Mouse (Mus musculus) mouse embryonic stem cell (cell line): ENCODE measurements at regions not wholly inside any gene's neighbourhood (a gene's known extent, or its start where the extent isn't known, plus 50 kb on each side); places are given as distances from the start of the nearest gene placed in this dataset.

Experiments used
- in situ Hi-C, 2 experiments: fragments of 300-500 bp; cut with MboI; formaldehyde crosslinking; loops; 1 replicate in 1 of 2; 3 replicates in 1 of 2; pipeline ENCODE4 v1.14.3; 2019 to 2020; ENCODE audit warnings: low sequenced_read_pairs in 2 of 2, low pct_unique_long_range_greater_than_20kb in 1 of 2, mixed read lengths in 1 of 2; ENCODE audit not compliant: unreplicated experiment in 1 of 2

DNA sequence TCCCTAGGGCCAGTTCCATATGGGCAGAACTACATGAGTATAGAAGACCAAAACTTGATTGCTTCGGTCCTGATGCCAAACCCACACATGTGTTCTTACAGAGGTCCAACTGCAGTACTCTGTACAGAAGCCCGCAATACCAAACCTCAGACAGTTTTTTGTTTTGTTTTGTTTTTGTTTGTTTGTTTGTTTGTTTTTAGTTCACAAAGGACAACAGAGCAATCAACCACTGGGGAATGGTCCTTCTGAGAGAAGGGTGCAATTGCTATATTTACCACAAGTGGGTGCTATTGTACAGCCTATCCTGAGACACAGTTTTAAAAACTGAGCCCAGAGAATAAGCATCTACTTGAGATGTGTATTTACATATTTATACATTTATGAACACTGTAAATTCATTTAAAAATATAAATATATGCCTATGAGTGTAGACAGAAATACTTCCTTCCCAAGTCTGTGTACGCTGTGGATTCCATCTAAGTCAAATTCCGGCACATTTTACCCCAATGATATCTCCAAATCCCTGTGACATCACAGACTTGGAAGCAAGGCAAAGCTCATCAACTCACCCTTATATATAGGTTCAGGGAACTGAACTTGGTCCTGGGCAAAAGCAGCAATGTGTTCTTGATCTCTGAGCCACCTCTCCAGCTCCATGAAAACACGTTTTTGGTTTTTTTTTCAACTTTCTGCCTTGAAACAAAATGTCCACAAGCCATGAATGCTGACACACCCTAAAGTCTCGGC, 101.3 kb upstream of the A26c2 start:
- in situ Hi-C loops, result loop anchor here (10.0 to 25.0 kb wide), 2 partner anchors 388 to 390 kb away; no protein-coding TSS in a partner anchor

DNA sequence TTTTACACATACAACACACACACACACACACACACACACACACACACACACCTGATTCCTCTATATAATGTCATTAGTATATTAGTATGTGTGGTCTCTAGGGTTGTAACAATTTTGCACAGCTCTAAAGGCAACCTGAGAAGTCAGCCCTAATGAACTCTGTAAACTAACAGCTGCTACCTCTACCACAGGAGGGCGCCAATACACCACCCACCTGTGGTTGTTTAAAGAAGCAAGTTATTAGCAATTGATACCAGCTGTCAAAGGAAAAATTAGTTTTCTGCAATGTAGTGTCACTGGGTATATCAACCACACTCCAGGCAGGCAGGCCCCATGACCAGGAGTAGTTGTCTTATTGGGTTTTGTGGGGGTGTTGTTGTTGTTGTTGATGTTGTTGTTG, 98.8 kb upstream of the A26c2 start:
- in situ Hi-C loops, result loop anchor here (10.0 to 25.0 kb wide), 2 partner anchors 390 to 393 kb away; no protein-coding TSS in a partner anchor

DNA sequence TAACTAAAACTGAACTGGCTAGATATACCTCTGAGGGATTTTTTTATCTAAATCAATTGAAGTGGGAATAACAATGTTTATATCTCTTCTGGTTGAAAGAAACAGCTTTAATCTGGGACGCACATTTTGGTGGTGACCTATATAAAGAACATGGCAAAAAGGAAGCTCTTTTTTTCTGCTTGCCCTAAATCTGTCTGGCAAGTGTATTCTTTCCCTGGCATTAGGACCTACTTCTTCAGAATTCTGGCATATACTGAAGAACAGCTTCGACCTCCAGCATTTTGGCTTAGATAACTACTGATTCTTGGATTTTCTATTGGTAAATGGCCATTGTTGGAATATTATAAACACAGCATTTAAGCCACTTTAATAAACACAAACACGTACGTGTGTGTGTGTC, 70.9 kb upstream of the A26c2 start:
- in situ Hi-C loops, result no loop called here

DNA sequence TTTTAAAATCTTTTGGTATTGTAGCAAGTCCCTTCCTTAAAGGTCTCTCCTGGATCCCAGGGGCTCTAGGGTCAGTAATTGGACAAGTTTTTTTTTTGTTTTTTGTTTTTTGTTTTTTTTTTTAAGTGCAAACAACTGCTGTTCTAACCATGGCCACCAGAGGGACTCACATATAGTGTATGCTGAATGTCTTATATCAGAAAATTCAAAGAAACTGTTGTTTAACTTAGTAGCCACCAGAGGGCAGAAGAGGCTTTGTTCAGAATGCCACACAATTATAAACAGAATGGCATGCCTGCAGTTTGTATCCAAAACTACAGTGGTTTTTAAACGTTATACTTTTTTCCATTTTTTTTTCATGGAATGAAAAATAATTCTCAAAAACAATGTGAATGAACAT, 53.6 kb upstream of the A26c2 start:
- in situ Hi-C loops, result no loop called here
